Mouse (Mus musculus) G1E (cell line): Measurements from ENCODE around the gene Tmem236.

ENCODE experiments used
- CTCF ChIP-seq: IDR thresholded peaks from 2 replicates; pipeline ENCODE4 v1.5.1; 2012; ENCODE audit warnings: low read depth, low read length, inconsistent platforms, mixed read lengths
- GATA1 ChIP-seq: IDR thresholded peaks from 2 replicates; pipeline ENCODE4 v1.6.1; 2012; ENCODE audit warnings: borderline replicate concordance, low read length, inconsistent platforms, mixed read lengths
- GATA2 ChIP-seq: IDR thresholded peaks from 2 replicates; pipeline ENCODE4 v1.6.1; 2012; ENCODE audit warnings: low read depth, low read length, inconsistent platforms, borderline replicate concordance
- TAL1 ChIP-seq: conservative IDR thresholded peaks from 2 replicates; pipeline ENCODE4 v1.6.1; 2012; ENCODE audit warnings: low read depth, low read length, inconsistent platforms, mixed read lengths

- TF ChIP-seq CTCF (no peak), GATA1 (no peak), GATA2 (no peak), TAL1 (no peak)
These were observed 14.6 kb upstream of the Tmem236 start for GRCm38 (mm10) chr2:14159756-14160155.
